Mouse (Mus musculus) urinary bladder, postnatal 10 days (tissue): ENCODE results near the gene Sgsm2.
A peak's percentile ranks its signal among the peaks of the same experiment; 100 is the strongest.

ENCODE experiments used
- DNase-seq: peaks from one replicate; pipeline ENCODE4 v3.0.0; 2022; ENCODE audit warnings: low spot score

Sgsm2 gene

GRCm38 (mm10) chr11:74896901-74897677 lies at the start of gene Sgsm2:
Sgsm2 (minus strand) TSS chr11:74897060.
- DNase-seq = no peak

- no peak for DNase-seq
These were observed 49.5 kb upstream of the Sgsm2 start for GRCm38 (mm10) chr11:74946348-74946747.

DNA sequence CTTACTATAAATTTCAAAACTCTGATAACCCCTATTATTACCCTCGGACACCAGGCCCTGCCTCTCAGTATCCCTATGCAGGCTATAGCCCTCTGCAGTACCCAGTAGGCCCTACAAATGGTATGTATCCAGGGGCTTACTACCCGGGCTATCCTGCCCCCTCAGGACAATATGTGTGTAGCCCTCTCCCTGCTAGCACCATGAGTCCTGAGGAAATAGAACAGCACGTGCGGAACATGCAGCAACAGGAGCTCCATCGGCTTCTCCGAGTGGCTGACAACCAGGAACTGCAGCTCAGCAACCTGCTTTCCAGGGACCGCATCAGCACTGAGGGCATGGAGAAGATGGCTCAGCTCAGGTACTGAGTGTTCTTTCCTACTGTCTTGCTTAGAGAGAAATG lies 33.5 kb upstream of the Sgsm2 start:
- DNase-seq = no peak

GRCm38 (mm10) chr11:74929111-74929510 lies 32.3 kb upstream of the Sgsm2 start:
- no peak for DNase-seq

DNA sequence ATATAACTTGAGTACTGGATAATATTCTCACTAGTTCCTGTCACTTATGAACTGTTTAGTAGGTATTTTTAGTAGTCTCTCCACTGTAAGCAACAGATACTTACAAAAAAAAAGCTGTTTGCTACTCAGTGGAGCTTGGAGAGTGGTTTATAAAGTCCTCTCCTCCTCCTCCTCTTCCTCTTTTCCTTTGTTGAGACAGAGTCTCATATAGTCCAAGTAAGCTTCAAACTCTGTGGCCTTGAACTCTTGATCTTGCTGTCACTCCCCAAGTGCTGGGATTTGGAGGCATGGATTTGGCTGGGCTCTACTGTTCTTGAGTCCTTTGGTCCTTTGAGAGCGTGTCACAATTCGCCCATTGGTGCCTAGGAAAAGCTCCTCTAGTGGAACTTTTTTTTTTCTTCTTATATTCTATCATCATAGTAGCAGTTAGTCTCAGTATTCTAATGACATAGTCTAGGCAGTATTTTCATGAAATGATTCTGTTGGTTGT lies 30.4 kb upstream of the Sgsm2 start:
- DNase-seq = no peak

DNA sequence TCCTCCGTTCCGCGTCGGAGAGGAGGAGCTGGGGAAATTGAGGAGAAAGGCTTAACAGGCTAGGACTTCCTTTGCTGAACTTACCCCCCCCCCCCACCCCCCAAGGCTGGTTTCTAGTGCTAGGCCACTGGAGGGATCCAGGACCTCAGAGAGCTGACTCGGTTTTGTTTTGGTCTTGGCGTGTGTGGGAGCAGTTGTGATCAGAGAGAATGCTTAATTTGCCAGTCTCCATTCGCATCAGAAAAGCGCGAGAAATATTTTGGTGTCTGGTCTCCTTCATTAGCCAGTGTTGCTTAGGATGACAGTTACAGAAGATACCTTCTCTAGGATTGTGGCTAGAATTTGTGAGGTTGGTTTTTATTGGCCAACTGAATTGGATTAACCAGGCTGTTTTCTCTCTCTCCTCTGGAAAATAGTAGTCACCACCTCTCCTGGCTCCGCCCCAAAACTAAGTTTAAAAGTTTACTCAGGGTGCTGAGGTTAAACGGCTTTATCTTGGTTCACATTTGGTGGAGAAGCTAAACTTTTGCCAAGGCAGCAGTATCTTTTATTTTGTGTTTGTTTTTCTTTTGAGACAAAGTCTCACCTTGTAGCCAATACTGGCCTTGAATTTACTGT lies 29.6 kb upstream of the Sgsm2 start:
- DNase-seq = no peak

- peak; percentile 83 for DNase-seq
These were observed 28.9 kb upstream of the Sgsm2 start, which contains the start of the genes Smg6 and Srr for GRCm38 (mm10) chr11:74925577-74926387. Smg6 (plus strand) TSS chr11:74925823. Srr (minus strand) TSS chr11:74925948.

DNA sequence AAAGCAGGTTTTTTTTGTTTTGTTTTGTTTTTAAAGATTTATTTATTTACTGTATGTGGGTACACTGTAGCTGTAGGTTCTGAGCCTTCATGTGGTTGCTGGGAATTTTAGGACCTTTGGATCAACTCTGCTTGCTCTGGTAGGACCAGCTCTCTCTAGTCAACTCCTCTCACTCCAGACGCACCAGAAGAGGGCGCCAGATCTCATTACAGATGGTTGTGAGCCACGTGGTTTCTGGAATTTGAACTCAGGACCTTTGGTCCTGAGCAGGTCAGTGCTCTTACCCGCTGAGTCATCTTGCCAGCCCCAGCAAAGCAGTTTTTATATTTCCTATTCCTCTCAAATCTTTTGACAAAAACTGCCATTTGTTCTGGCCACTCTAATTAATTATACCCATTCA lies 27.3 kb upstream of the Sgsm2 start:
- no peak for DNase-seq

- DNase-seq = no peak
These were observed 22.4 kb upstream of the Sgsm2 start for GRCm38 (mm10) chr11:74919249-74919648.

DNA sequence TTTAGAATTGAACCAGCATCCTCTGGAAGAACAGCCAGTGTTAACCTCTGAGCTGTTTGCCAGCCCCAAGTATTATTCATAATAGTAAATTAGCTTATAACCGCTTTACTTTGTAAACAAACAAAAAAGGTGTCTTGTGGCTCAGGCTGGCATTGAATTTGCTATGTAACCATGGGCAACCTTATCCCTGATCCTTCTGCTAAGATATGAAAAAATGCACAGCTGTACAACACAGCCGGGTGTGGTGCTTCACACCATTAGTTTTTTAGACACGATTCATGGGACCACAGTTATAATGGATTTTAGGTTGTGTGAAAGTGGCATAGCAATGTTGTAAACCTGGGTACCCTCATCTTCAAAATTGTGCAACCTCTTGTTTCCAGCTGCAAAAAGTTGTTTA lies 15.6 kb upstream of the Sgsm2 start:
- DNase-seq = no peak

- DNase-seq = no peak
These were observed 13.1 kb upstream of the Sgsm2 start for GRCm38 (mm10) chr11:74909978-74910377.

- DNase-seq = no peak
These were observed 11.9 kb upstream of the Sgsm2 start for GRCm38 (mm10) chr11:74908618-74909399.

- DNase-seq = no peak
These were observed 11.0 kb upstream of the Sgsm2 start for GRCm38 (mm10) chr11:74907850-74908249.

GRCm38 (mm10) chr11:74902416-74902815 lies 5.6 kb upstream of the Sgsm2 start:
- DNase-seq = no peak

DNA sequence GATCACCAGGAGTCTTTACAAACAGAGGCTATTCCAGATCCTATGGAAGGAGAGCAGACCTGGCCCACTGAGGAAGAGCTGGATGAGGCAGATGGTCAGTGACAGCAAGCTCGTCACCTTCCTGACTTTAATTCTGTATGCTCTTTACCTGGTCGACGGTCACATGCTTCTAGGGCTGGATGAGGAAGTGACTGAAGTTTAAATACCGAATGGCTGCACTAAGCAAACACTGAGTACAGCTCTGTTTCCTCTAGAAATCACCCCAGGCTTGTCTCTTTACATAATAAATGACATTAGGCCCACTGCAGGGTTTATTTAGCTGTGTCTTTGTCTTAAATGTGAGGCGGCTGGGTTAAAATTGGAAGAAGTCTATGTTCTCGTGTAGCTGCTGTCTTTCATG lies 4.7 kb upstream of the Sgsm2 start:
- no peak for DNase-seq

GRCm38 (mm10) chr11:74898517-74898827 lies 1.6 kb upstream of the Sgsm2 start:
- no peak for DNase-seq

DNA sequence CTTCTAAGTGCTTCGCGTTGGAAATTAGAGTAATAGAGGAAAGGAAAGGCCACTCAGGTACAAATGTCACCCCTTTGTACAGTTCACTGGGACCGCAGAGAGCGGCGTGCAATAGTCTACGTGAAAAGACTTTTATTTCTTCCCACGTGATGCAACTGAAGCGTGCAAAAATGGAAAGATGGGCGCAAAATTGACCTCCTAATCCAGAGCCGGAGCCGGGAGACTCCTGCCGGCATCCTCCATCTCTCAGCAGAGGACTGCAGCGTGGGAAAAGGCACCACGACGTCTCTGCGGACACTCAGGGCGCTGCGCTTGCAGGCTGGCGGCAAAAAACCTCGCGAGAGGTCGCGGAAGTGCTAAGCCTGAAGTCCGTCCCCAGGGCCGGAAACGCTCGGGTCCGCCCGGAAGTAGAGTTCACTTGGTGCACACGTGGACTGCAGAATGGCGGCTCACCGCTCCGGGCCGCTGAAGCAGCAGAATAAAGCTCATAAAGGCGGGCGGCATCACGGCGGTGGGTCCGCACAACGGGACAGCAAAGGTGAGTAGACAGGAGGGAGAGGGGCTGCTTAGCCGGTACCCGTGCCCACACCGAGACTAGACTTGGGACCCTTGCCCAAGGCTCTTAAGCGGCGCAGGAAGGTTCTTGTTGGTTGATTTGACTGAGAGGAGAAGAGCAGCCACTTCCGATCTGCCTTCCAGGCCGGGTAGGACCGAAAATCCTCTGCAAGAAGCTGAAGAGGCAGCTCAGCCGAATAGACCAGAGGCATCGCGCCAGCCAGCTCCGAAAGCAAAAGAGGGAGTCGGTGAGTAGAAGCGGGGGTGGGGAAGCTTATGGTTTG lies 1.0 kb upstream of the Sgsm2 start, which contains the start of gene Tsr1:
Gene Tsr1 (plus strand): TSS at position 394 of the 839 bp plus-strand sequence.
- DNase-seq = peak; percentile 79

DNA sequence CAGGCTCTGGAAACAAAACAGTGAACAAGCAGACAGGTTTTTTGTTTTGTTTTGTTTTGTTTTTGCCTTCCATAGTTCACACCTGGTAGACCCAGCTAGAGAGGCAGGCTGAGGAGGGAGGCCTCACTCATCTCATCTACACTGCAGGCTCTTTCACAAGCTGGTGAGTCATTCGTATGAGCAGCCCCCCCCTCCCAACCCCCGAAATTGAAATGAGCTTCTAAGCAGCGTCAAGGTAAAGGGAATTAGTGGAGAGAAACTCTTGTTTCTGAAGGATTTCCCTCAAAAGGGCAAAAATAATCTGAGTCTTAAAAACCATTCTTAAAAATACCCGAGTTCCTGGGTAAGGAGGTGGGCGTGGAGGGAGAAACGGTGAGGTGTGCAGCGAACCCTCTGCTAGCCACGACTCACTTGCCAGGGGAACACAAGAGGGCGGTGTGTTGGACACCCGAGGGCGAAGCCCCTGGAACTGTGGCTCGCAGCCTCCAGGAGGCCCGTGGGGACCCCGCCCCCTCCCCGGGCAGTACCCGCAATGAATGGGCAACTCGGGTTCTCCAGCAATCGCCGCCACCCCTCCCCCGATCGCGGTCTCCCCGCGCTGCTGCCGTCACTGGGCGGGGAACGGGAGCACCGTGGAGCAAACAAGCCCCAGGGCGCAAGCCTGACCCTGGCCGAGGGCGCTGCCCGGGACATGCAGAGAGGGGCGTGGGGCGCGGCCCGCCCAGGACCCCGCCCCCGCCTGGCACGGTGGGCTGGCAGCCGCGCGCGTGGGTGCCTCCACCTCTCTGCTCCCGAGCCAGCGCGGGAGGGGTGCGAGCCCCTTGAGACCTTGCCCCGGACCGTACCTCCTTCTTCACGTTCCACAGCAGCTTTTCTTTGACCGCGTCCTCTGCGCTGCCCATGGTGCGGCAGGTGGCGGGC lies 620 bp downstream of the Sgsm2 start:
- DNase-seq = peak; percentile 15

GRCm38 (mm10) chr11:74894619-74895018 lies 2.2 kb downstream of the Sgsm2 start:
- no peak for DNase-seq

GRCm38 (mm10) chr11:74883098-74883497 lies 13.8 kb downstream of the Sgsm2 start:
- DNase-seq = no peak
